Mouse (Mus musculus) spleen, adult 2 months (tissue): ENCODE measurements around the gene Kank1.

Experiments
- CTCF ChIP-seq: fragments of 200-500 bp; IDR thresholded peaks from 2 replicates; pipeline ENCODE4 v1.5.1; 2011; ENCODE audit warnings: mild to moderate bottlenecking, inconsistent platforms; ENCODE audit not compliant: insufficient read depth, insufficient read length, insufficient replicate concordance; ENCODE audit errors: extremely low read depth
- POLR2A ChIP-seq: fragments of 200-500 bp; IDR thresholded peaks from 2 replicates; pipeline ENCODE4 v1.6.1; 2011; ENCODE audit warnings: low read depth, low read length, inconsistent platforms

- TF ChIP-seq CTCF, result no peak
- no peak for TF ChIP-seq POLR2A
Measured at GRCm38 (mm10) chr19:25326002-25326300, 89.2 kb downstream of the Kank1 start.
